Mouse (Mus musculus): ENCODE measurements around the gene Pigk. TPM values are rescaled to one million over a fixed set of nuclear protein-coding genes. Genes with fewer than 3 reads are reported as not detected.

Pigk gene
- total RNA-seq, 2 experiments from 2014 or later, result 10.1 to 12.1 TPM

- ATAC-seq (replicated peaks; ENCODE audit: low FRiP score, poor library complexity, severe bottlenecking), result no peak
Observed at GRCm38 (mm10) chr3:152956038-152956437, 242.1 kb downstream of the Pigk start.

GRCm38 (mm10) chr3:152956771-152957170 lies 242.9 kb downstream of the Pigk start:
- no peak for ATAC-seq (replicated peaks; ENCODE audit: low FRiP score, poor library complexity, severe bottlenecking)

- ATAC-seq (replicated peaks; ENCODE audit: low FRiP score, poor library complexity, severe bottlenecking), result no peak; the same call in 1 of the 2 replicates
Observed at GRCm38 (mm10) chr3:152958358-152959150, 244.7 kb downstream of the Pigk start.

GRCm38 (mm10) chr3:152961855-152962376 lies 248.0 kb downstream of the Pigk start:
- ATAC-seq (replicated peaks; ENCODE audit: low FRiP score, poor library complexity, severe bottlenecking), result no peak

- ATAC-seq (replicated peaks; ENCODE audit: low FRiP score, poor library complexity, severe bottlenecking), result no peak
Observed at GRCm38 (mm10) chr3:152969774-152970347, 256.0 kb downstream of the Pigk start.

GRCm38 (mm10) chr3:152971373-152971772 lies 257.5 kb downstream of the Pigk start:
- no peak for ATAC-seq (replicated peaks; ENCODE audit: low FRiP score, poor library complexity, severe bottlenecking)

- no peak for ATAC-seq (replicated peaks; ENCODE audit: low FRiP score, poor library complexity, severe bottlenecking)
Observed at GRCm38 (mm10) chr3:152979481-152980092, 265.7 kb downstream of the Pigk start.

GRCm38 (mm10) chr3:152980431-152980830 lies 266.5 kb downstream of the Pigk start:
- ATAC-seq (replicated peaks; ENCODE audit: low FRiP score, poor library complexity, severe bottlenecking), result no peak

GRCm38 (mm10) chr3:152980978-152981974 lies 267.4 kb downstream of the Pigk start:
- no peak for ATAC-seq (replicated peaks; ENCODE audit: low FRiP score, poor library complexity, severe bottlenecking)

GRCm38 (mm10) chr3:152981988-152982387 lies 268.1 kb downstream of the Pigk start, which contains the start of gene St6galnac5:
Gene St6galnac5 (minus strand): TSS chr3:152982246.
- no peak for ATAC-seq (replicated peaks; ENCODE audit: low FRiP score, poor library complexity, severe bottlenecking)

GRCm38 (mm10) chr3:152990787-152991186 lies 276.9 kb downstream of the Pigk start:
- ATAC-seq (replicated peaks; ENCODE audit: low FRiP score, poor library complexity, severe bottlenecking), result no peak

GRCm38 (mm10) chr3:152993608-152994007 lies 279.7 kb downstream of the Pigk start:
- no peak for ATAC-seq (replicated peaks; ENCODE audit: low FRiP score, poor library complexity, severe bottlenecking)

- no peak for ATAC-seq (replicated peaks; ENCODE audit: low FRiP score, poor library complexity, severe bottlenecking)
Observed at GRCm38 (mm10) chr3:152998106-152998505, 284.2 kb downstream of the Pigk start.

GRCm38 (mm10) chr3:152998901-152999300 lies 285.0 kb downstream of the Pigk start:
- no peak for ATAC-seq (replicated peaks; ENCODE audit: low FRiP score, poor library complexity, severe bottlenecking)

- ATAC-seq (replicated peaks; ENCODE audit: low FRiP score, poor library complexity, severe bottlenecking), result no peak
Observed at GRCm38 (mm10) chr3:153006893-153007292, 293.0 kb downstream of the Pigk start.

GRCm38 (mm10) chr3:153016355-153016754 lies 302.5 kb downstream of the Pigk start:
- no peak for ATAC-seq (replicated peaks; ENCODE audit: low FRiP score, poor library complexity, severe bottlenecking)

- no peak for ATAC-seq (replicated peaks; ENCODE audit: low FRiP score, poor library complexity, severe bottlenecking)
Observed at GRCm38 (mm10) chr3:153018051-153018450, 304.2 kb downstream of the Pigk start.

- no peak for ATAC-seq (replicated peaks; ENCODE audit: low FRiP score, poor library complexity, severe bottlenecking)
Observed at GRCm38 (mm10) chr3:153024016-153024415, 310.1 kb downstream of the Pigk start.
